Comparison of ENCODE assay signal across 7 mouse cellular contexts in the genomic region with DNA sequence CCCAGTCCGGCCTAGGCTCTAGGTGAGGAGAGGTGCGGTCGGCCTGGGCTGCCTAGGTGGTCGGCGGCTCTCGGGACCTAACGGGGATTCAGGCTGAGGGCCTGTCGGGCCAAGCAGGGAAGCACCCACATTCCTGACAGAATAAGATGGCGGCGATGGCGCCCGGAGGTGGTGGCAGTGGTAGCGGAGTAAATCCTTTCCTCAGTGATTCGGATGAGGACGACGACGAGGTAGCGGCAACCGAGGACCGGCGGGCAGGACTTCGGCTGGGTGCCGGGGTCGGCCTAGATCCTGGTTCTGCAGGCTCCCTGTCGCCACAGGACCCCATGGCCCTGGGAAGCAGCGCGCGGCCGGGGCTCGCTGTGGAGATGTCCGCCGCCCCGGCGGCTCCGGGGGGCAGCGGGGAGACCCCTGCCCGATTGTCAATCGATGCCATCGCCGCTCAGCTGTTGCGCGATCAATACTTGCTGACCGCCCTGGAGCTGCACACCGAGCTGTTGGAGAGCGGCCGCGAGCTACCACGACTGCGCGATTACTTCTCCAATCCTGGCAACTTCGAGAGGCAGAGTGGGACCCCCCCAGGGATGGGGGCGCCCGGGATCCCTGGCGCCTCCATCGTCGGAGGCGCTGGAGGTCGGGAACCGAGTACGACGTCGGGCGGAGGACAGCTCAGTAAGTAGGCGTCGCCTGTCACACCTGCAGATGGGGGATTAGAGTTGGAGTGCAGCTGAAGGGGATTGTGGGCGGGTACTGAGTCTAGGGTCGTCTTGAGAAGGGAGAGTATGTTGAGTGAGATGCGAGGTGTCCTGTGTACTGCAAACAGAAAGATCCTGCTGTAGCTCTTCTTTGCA. TPM values are rescaled to one million over a fixed set of nuclear protein-coding genes. Genes with fewer than 3 reads are reported as not detected.
A peak's percentile ranks its signal among the peaks of the same experiment; 100 is the strongest.
DNase-seq lines count a peak whose midpoint lies in the region; ATAC-seq and TF ChIP-seq lines count a peak whose summit lies in the region.

No protein-coding gene starts in this region.

- peak overlapping the region; percentile 85 for H3K9ac ChIP-seq in neural tube, embryonic 11.5 days (ENCODE audit: low read length)
- peak overlapping the region; percentile 92 for H3K9ac ChIP-seq in forebrain, embryonic 13.5 days
- H3K9ac ChIP-seq in kidney, embryonic 16.5 days (replicated peaks; ENCODE audit: low read length): peak overlapping the region; percentile 82
- peak overlapping the region; percentile 97 for H3K9ac ChIP-seq in stomach, postnatal 0 days (ENCODE audit: low read length)

- peak; percentile 22 for ATAC-seq in neural tube, embryonic 11.5 days (ENCODE audit: insufficient read depth, low FRiP score, low TSS enrichment)
- peak; percentile 15 for ATAC-seq in activated CD4-positive, CD25-positive, alpha-beta regulatory T cell, adult 4 months
- ATAC-seq in forebrain, embryonic 13.5 days: peak; percentile 48; the same call in 1 of the 2 replicates
- ATAC-seq in kidney, embryonic 16.5 days (ENCODE audit: low FRiP score, low TSS enrichment): peak; percentile 37
- ATAC-seq in megakaryocyte-erythroid progenitor cell, adult 5-6 weeks (replicated peaks; ENCODE audit: low FRiP score, low TSS enrichment, poor library complexity, severe bottlenecking): peak; percentile 17
- peak; percentile 11; the same call in 1 of the 2 replicates for ATAC-seq in stomach, postnatal 0 days (ENCODE audit: low FRiP score, low TSS enrichment)

- no peak for TF ChIP-seq CTCF in stomach, postnatal 0 days (IDR thresholded peaks at IDR 0.05; ENCODE audit: low read depth)

- peak; percentile 35 for DNase-seq in neural tube, embryonic 11.5 days (ENCODE audit: low spot score)
- no peak for DNase-seq in neural tube, embryonic 10.5 days (ENCODE audit: extremely low spot score, low spot score)
- peak; percentile 24 for DNase-seq in stomach, postnatal 0 days (ENCODE audit: low spot score)

- no peaks in the 10 kb centered on the region for H3K36me3 ChIP-seq in neural tube, embryonic 11.5 days (ENCODE audit: control insufficient read depth, insufficient read depth, low read length)
- no peaks in the 10 kb centered on the region for H3K36me3 ChIP-seq in forebrain, embryonic 13.5 days (ENCODE audit: poor library complexity, severe bottlenecking)
- H3K36me3 ChIP-seq in kidney, embryonic 16.5 days (ENCODE audit: insufficient read depth, low read length): no peaks in the 10 kb centered on the region
- no peaks in the 10 kb centered on the region for H3K36me3 ChIP-seq in stomach, postnatal 0 days (ENCODE audit: control insufficient read depth, insufficient read depth, low read length)

- WGBS in neural tube, embryonic 11.5 days: under 1% methylated on average over 68 of the region's 68 CpGs
- WGBS in forebrain, embryonic 13.5 days: under 1% methylated on average over 68 of the region's 68 CpGs
- under 1% methylated on average over 68 of the region's 68 CpGs for WGBS in kidney, embryonic 16.5 days
- under 1% methylated on average over 60 of the region's 68 CpGs for WGBS in stomach, postnatal 0 days

- H3K4me1 ChIP-seq in neural tube, embryonic 11.5 days (ENCODE audit: control insufficient read depth, insufficient read depth, low read length): peaks cover 5% of the 10 kb centered on the region; the same call in 1 of the 2 replicates
- H3K4me1 ChIP-seq in forebrain, embryonic 13.5 days: peaks cover 41% of the 10 kb centered on the region
- H3K4me1 ChIP-seq in kidney, embryonic 16.5 days (ENCODE audit: insufficient read depth, low read length): peaks cover 17% of the 10 kb centered on the region
- H3K4me1 ChIP-seq in stomach, postnatal 0 days (replicated peaks; ENCODE audit: control insufficient read depth, insufficient read depth): no peaks in the 10 kb centered on the region

- peak overlapping the region; percentile 87 for H3K4me2 ChIP-seq in neural tube, embryonic 11.5 days (ENCODE audit: low read depth)
- H3K4me2 ChIP-seq in forebrain, embryonic 13.5 days: peak overlapping the region; percentile 87
- peak overlapping the region; percentile 82 for H3K4me2 ChIP-seq in kidney, embryonic 16.5 days (replicated peaks; ENCODE audit: low read depth, low read length)
- H3K4me2 ChIP-seq in stomach, postnatal 0 days (replicated peaks; ENCODE audit: low read depth): peak overlapping the region; percentile 95

- peak; percentile 26 for TF ChIP-seq EP300 in stomach, postnatal 0 days (optimal IDR thresholded peaks at IDR 0.05)

- H3K9me3 ChIP-seq in neural tube, embryonic 11.5 days (ENCODE audit: control insufficient read depth, low read length): no peaks in the 10 kb centered on the region
- no peaks in the 10 kb centered on the region for H3K9me3 ChIP-seq in forebrain, embryonic 13.5 days (replicated peaks)
- no peaks in the 10 kb centered on the region for H3K9me3 ChIP-seq in kidney, embryonic 16.5 days (ENCODE audit: low read length)
- no peaks in the 10 kb centered on the region for H3K9me3 ChIP-seq in stomach, postnatal 0 days (ENCODE audit: control insufficient read depth, low read length)

- peak overlapping the region; percentile 94 for H3K4me3 ChIP-seq in neural tube, embryonic 11.5 days (ENCODE audit: low read depth, low read length)
- H3K4me3 ChIP-seq in forebrain, embryonic 13.5 days: peak overlapping the region; percentile 96
- peak overlapping the region; percentile 91 for H3K4me3 ChIP-seq in kidney, embryonic 16.5 days (ENCODE audit: low read length)
- H3K4me3 ChIP-seq in stomach, postnatal 0 days (ENCODE audit: low read depth, low read length): peak overlapping the region; percentile 99

- 0 out of 2 replicates have a peak overlapping the region, but pooled peaks have one; percentile 54 for H3K27ac ChIP-seq in neural tube, embryonic 11.5 days (ENCODE audit: low read depth, low read length)
- H3K27ac ChIP-seq in forebrain, embryonic 13.5 days: peak overlapping the region; percentile 82
- 0 out of 2 replicates have a peak overlapping the region, but pooled peaks have one; percentile 11 for H3K27ac ChIP-seq in kidney, embryonic 16.5 days (ENCODE audit: low read length)
- peak overlapping the region; percentile 87 for H3K27ac ChIP-seq in stomach, postnatal 0 days (replicated peaks)

- H3K27me3 ChIP-seq in neural tube, embryonic 11.5 days (ENCODE audit: control insufficient read depth, insufficient read depth, low read length): no peaks in the 10 kb centered on the region
- no peaks in the 10 kb centered on the region for H3K27me3 ChIP-seq in forebrain, embryonic 13.5 days
- no peaks in the 10 kb centered on the region for H3K27me3 ChIP-seq in kidney, embryonic 16.5 days (ENCODE audit: insufficient read depth, low read length)
- H3K27me3 ChIP-seq in stomach, postnatal 0 days (ENCODE audit: control insufficient read depth, insufficient read depth, low read length): no peaks in the 10 kb centered on the region

RNA-seq across cellular contexts. Expression of a gene that starts 0.5 kb away (rescaled TPM):
- polyA plus RNA-seq in neural tube, embryonic 11.5 days (2014; fragmentation: Nextera tagmentation; extraction: Ambion mirVana): 28.6 and 32.1 TPM in 2 replicates
- 10 to 100 TPM; 34.6 to 49.6 TPM for polyA plus RNA-seq in activated CD4-positive, CD25-positive, alpha-beta regulatory T cell, adult 4 months (2017; shearing (Covaris generic))
- 35.2 and 35.5 TPM in 2 replicates for polyA plus RNA-seq in forebrain, embryonic 13.5 days (2015; fragmentation: Nextera tagmentation; extraction: Ambion mirVana)
- polyA plus RNA-seq in kidney, embryonic 16.5 days (2015; fragmentation: Nextera tagmentation; extraction: Ambion mirVana): 22.1 and 25.8 TPM in 2 replicates
- total RNA-seq in megakaryocyte-erythroid progenitor cell, adult 5-6 weeks (2014; fragmentation: Nextera tagmentation): 36.8 and 43.3 TPM in 2 replicates
- total RNA-seq in megakaryocyte-erythroid progenitor cell, adult 5-6 weeks (2017): 32.1 and 35.2 TPM in 2 replicates
- polyA plus RNA-seq in stomach, postnatal 0 days (2015; fragmentation: Nextera tagmentation; extraction: Ambion mirVana): 19.9 and 21.5 TPM in 2 replicates

RNA-seq across cellular contexts. Expression of a gene that starts 0.7 kb away (rescaled TPM):
- 10.7 and 14.4 TPM in 2 replicates for polyA plus RNA-seq in neural tube, embryonic 11.5 days (2014; fragmentation: Nextera tagmentation; extraction: Ambion mirVana)
- polyA plus RNA-seq in activated CD4-positive, CD25-positive, alpha-beta regulatory T cell, adult 4 months (2017; shearing (Covaris generic)): 10 to 100 TPM; 13.6 to 15.8 TPM
- polyA plus RNA-seq in forebrain, embryonic 13.5 days (2015; fragmentation: Nextera tagmentation; extraction: Ambion mirVana): 9.4 and 10.4 TPM in 2 replicates
- 14.1 and 16.5 TPM in 2 replicates for polyA plus RNA-seq in kidney, embryonic 16.5 days (2015; fragmentation: Nextera tagmentation; extraction: Ambion mirVana)
- 30.5 and 33.1 TPM in 2 replicates for total RNA-seq in megakaryocyte-erythroid progenitor cell, adult 5-6 weeks (2014; fragmentation: Nextera tagmentation)
- 34.3 and 35.5 TPM in 2 replicates for total RNA-seq in megakaryocyte-erythroid progenitor cell, adult 5-6 weeks (2017)
- 5.0 and 5.6 TPM in 2 replicates for polyA plus RNA-seq in stomach, postnatal 0 days (2015; fragmentation: Nextera tagmentation; extraction: Ambion mirVana)

Comparison
In these comparisons a context has a peak if more than half of its experiments do, and no peak if none do; other contexts are left out.
1. H3K27ac ChIP-seq: peak in every context shown above with its lines; median percentile 87 in stomach, postnatal 0 days; 82 in forebrain, embryonic 13.5 days; 54 in neural tube, embryonic 11.5 days; 11 in kidney, embryonic 16.5 days.